Mouse (Mus musculus) ES-E14 (cell line): ENCODE data around the gene Rnf186. TPM values are rescaled to one million over a fixed set of nuclear protein-coding genes. Genes with fewer than 3 reads are reported as not detected.

Source experiments
- DNase-seq: peaks from one replicate; pipeline ENCODE4 v3.0.0-alpha.2; 2013; ENCODE audit warnings: low read depth, low spot score
- H3K27ac ChIP-seq: 2 replicates; pipeline ENCODE4 v1.5.1; 2012; ENCODE audit warnings: low read depth, mild to moderate bottlenecking, low read length, moderate library complexity, mixed read lengths; ENCODE audit not compliant: poor library complexity, insufficient read depth, severe bottlenecking
- H3K36me3 ChIP-seq: 2 replicates; pipeline ENCODE4 v1.6.1; 2012; ENCODE audit warnings: mild to moderate bottlenecking, low read length, moderate library complexity, mixed read lengths; ENCODE audit not compliant: control insufficient read depth, poor library complexity, insufficient read depth, severe bottlenecking
- H3K4me1 ChIP-seq, 2 experiments: fragments of 150-350 bp in 1 of 2; sonication (generic) in 1 of 2; 2 replicates each; pipeline ENCODE4 v1.6.1; 2012; ENCODE audit warnings: low read length in 2 of 2, mild to moderate bottlenecking in 1 of 2, mixed read lengths in 1 of 2; ENCODE audit not compliant: control insufficient read depth in 2 of 2, insufficient read depth in 2 of 2, poor library complexity in 1 of 2
- H3K4me3 ChIP-seq, 2 experiments: fragments of 150-350 bp in 1 of 2; sonication (generic) in 1 of 2; 2 replicates each; pipeline ENCODE4 v1.5.1; 2012; ENCODE audit warnings: low read length in 2 of 2, low read depth in 1 of 2, mild to moderate bottlenecking in 1 of 2, mixed read lengths in 1 of 2; ENCODE audit not compliant: insufficient read depth in 1 of 2, poor library complexity in 1 of 2, severe bottlenecking in 1 of 2
- H3K9ac ChIP-seq: 2 replicates; pipeline ENCODE4 v1.6.1; 2012; ENCODE audit warnings: low read depth, mild to moderate bottlenecking, low read length, mixed read lengths; ENCODE audit not compliant: poor library complexity, insufficient read depth, severe bottlenecking
- H3K9me3 ChIP-seq: fragments of 150-350 bp; sonication (generic); 2 replicates; pipeline ENCODE4 v1.6.1; 2012; ENCODE audit warnings: low read depth, mild to moderate bottlenecking, low read length; ENCODE audit not compliant: control insufficient read depth, insufficient read depth
- CHD2 ChIP-seq: IDR thresholded peaks from 2 replicates; pipeline ENCODE4 v1.6.1; 2014; ENCODE audit warnings: mild to moderate bottlenecking, low read depth, low read length, inconsistent platforms
- HCFC1 ChIP-seq: IDR thresholded peaks from 2 replicates; pipeline ENCODE4 v1.6.1; 2012; ENCODE audit warnings: low read length, inconsistent platforms, borderline replicate concordance; ENCODE audit not compliant: insufficient read depth
- MAFK ChIP-seq: IDR thresholded peaks from 2 replicates; pipeline ENCODE4 v1.6.1; 2014; ENCODE audit warnings: mild to moderate bottlenecking, low read depth, low read length, inconsistent platforms; ENCODE audit not compliant: insufficient read depth
- ZC3H11A ChIP-seq: IDR thresholded peaks from 2 replicates; pipeline ENCODE4 v1.6.1; 2012; ENCODE audit warnings: low read depth, mild to moderate bottlenecking, inconsistent platforms, low read length, borderline replicate concordance
- ZNF384 ChIP-seq: IDR thresholded peaks from 2 replicates; pipeline ENCODE4 v1.6.1; 2012; ENCODE audit warnings: low read depth, low read length, inconsistent platforms
- in situ Hi-C, 2 experiments: fragments of 600-800 bp; cut with MboI; formaldehyde crosslinking; loops; one replicate each; pipeline ENCODE4 v1.15.1; 2025; ENCODE audit warnings: low sequenced_read_pairs in 2 of 2, inconsistent platforms in 1 of 2; ENCODE audit not compliant: unreplicated experiment in 2 of 2
- total RNA-seq: library from RNA; depleted of rRNA; stranded (reverse); fragments of 300-350 nt; gene quantifications from 2 replicates; pipeline ENCODE4 v1.2.3, GENCODE M21; 2012

The Rnf186 gene
- total RNA-seq, 1 experiment = 0.22 TPM

DNA sequence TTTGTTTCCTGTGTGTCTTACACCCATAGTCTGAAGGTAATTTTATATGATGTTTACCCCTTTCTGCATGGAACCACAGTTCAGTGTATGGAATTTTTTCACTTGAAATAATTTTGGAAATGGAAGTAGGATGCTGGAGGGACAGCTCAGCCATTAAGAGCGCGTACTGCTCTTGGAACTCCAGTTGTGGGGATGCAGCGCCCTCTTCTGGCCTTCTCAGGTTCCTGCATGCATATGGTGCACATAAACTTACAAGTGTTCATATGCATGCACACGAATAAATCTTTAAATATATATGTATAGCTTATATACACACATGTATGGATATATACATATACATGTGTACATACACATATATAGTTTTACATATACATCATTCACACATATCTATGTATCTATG lies 30.2 kb downstream of the Rnf186 start:
- Histone ChIP-seq H3K27ac (no peak overlapping the region), H3K9me3 (no peaks in the 10 kb centered on the region), H3K4me3 (no peak overlapping the region), H3K9ac (no peak overlapping the region), H3K4me1 (peaks cover 0 to 15% of the 10 kb centered on the region in 2 experiments; a peak in 2 of 4 replicates), H3K36me3 (no peaks in the 10 kb centered on the region)
- TF ChIP-seq CHD2 (no peak), ZC3H11A (0 out of 2 replicates have a peak, but pooled peaks have one; percentile 13)
- peak; percentile 46 for DNase-seq
- in situ Hi-C loops = no loop called here

DNA sequence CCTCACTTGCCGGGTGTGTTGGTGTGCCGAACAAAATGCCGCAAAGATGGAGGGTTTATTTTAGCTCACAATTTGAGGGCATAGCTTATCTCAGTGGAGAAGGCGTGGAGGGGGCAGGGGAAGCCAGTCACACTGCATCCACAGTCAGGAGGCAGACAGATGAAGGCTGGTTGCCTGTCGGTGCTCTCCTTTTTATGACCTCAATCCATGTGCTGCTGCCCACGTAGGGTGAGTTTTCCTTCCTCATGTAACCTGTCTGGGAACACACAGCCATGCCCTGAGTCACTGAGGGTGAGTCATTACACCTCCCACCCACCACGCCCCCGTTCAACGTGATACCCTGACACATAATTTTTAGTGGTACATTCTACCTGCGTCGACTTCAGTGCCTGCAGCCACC lies 31.7 kb downstream of the Rnf186 start:
- H3K9me3 ChIP-seq = no peaks in the 10 kb centered on the region
- in situ Hi-C loops = no loop called here
- no peak overlapping the region for H3K9ac ChIP-seq
- TF ChIP-seq CHD2 = no peak
- no peak for TF ChIP-seq HCFC1
- no peak for TF ChIP-seq MAFK
- TF ChIP-seq ZNF384 = no peak
- no peak for TF ChIP-seq ZC3H11A
- H3K36me3 ChIP-seq = no peaks in the 10 kb centered on the region
- DNase-seq = no peak
- peaks cover 0 to 15% of the 10 kb centered on the region in 2 experiments; a peak in 2 of 4 replicates for H3K4me1 ChIP-seq
- H3K4me3 ChIP-seq = no peak overlapping the region
- H3K27ac ChIP-seq = no peak overlapping the region

- Histone ChIP-seq H3K36me3 (no peaks in the 10 kb centered on the region), H3K9ac (peak overlapping the region; percentile 53; the same call in 1 of the 2 replicates), H3K27ac (no peak overlapping the region), H3K9me3 (no peaks in the 10 kb centered on the region), H3K4me3 (peak overlapping the region in 1 of 2 experiments; percentile 32; a peak in 2 of 4 replicates), H3K4me1 (peaks cover 0 to 15% of the 10 kb centered on the region in 2 experiments; a peak in 2 of 4 replicates)
- peak; percentile 51 for DNase-seq
- in situ Hi-C loops = no loop called here
- no peak for TF ChIP-seq HCFC1
- TF ChIP-seq CHD2 = no peak
- TF ChIP-seq ZNF384 = no peak
- TF ChIP-seq ZC3H11A = no peak
- TF ChIP-seq MAFK = no peak
Measured at GRCm38 (mm10) chr4:139001026-139001425, 34.1 kb downstream of the Rnf186 start.

DNA sequence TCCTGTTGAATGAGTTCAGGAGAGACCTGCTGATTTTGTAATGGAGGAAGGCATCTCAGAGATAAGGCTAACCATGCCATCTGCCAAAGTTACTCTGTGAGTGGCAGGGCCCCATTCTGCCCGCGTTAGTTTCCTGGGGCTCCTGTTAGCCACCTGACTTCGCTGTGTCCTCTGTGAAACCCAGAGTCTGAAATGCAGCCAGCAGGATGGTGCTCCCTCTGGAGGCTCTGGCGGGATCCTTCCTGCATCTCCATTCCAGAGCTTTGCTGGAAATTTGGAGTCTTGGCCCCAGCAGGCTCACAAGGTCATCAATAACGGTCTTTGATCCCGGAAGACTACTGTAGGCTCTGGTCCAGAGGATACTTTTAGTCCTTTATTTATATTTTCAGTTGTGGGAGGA lies 34.5 kb downstream of the Rnf186 start:
- Histone ChIP-seq H3K4me1 (peaks cover 0 to 15% of the 10 kb centered on the region in 2 experiments; a peak in 2 of 4 replicates), H3K9ac (peak overlapping the region; percentile 53; the same call in 1 of the 2 replicates), H3K27ac (no peak overlapping the region), H3K9me3 (no peaks in the 10 kb centered on the region), H3K4me3 (peak overlapping the region in 1 of 2 experiments; percentile 32; a peak in 2 of 4 replicates), H3K36me3 (no peaks in the 10 kb centered on the region)
- in situ Hi-C loops = no loop called here
- no peak for TF ChIP-seq ZC3H11A
- no peak for TF ChIP-seq CHD2
- TF ChIP-seq ZNF384 = no peak
- TF ChIP-seq MAFK = no peak
- no peak for TF ChIP-seq HCFC1
- no peak for DNase-seq

DNA sequence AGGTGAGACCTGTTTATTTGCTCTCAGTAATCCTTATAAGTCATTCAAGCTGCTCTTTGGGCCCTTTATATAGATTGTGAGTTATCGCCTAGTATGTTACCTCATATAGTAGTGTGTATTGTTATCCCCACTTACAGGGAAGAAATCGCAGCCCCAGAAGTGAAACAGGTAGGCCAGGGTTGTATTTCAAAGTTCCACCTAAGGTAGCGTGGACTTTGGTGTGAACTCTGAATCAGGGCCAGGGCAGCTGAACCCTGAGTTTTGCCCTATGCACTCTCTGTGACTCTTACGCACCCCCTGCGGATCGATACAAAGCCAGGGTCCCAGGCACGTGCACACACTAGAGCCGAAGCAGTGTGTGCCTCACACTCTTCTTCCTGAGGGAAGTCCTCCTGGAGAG lies 37.2 kb downstream of the Rnf186 start:
- H3K9ac ChIP-seq = no peak overlapping the region
- no peak for DNase-seq
- no peaks in the 10 kb centered on the region for H3K9me3 ChIP-seq
- no peak overlapping the region for H3K4me3 ChIP-seq
- H3K27ac ChIP-seq = no peak overlapping the region
- no peak for TF ChIP-seq ZNF384
- no peak for TF ChIP-seq HCFC1
- TF ChIP-seq ZC3H11A = no peak
- no peak for TF ChIP-seq MAFK
- TF ChIP-seq CHD2 = no peak
- in situ Hi-C loops = no loop called here
- no peaks in the 10 kb centered on the region for H3K36me3 ChIP-seq
- peaks cover 3 to 22% of the 10 kb centered on the region in 2 experiments; a peak in 3 of 4 replicates for H3K4me1 ChIP-seq
